Mouse (Mus musculus): ENCODE data around the gene Gls2. TPM values are rescaled to one million over a fixed set of nuclear protein-coding genes. Genes with fewer than 3 reads are reported as not detected.
"Not testable (repeated sequence)": the region's sequence is repeated elsewhere in the genome, so short reads cannot be mapped to it uniquely, and the experiment has no call there.

The Gls2 gene
- polyA plus RNA-seq (2012; fragmentation: generic; extraction: Trizol) = 2.8 TPM
- long read RNA-seq, experiment 1, partial matches to known transcripts = 0 of 1 reads
- long read RNA-seq, experiment 1, other reads (novel, unspliced or antisense) = 1 of 1 reads
- long read RNA-seq, experiment 2, transcript Gls2-201 (18 exons, 2,573 nt) = major isoform, 15 of 23 reads
- long read RNA-seq, experiment 2, partial matches to known transcripts = 0 of 23 reads
- long read RNA-seq, experiment 2, other reads (novel, unspliced or antisense) = 7 of 23 reads

DNA sequence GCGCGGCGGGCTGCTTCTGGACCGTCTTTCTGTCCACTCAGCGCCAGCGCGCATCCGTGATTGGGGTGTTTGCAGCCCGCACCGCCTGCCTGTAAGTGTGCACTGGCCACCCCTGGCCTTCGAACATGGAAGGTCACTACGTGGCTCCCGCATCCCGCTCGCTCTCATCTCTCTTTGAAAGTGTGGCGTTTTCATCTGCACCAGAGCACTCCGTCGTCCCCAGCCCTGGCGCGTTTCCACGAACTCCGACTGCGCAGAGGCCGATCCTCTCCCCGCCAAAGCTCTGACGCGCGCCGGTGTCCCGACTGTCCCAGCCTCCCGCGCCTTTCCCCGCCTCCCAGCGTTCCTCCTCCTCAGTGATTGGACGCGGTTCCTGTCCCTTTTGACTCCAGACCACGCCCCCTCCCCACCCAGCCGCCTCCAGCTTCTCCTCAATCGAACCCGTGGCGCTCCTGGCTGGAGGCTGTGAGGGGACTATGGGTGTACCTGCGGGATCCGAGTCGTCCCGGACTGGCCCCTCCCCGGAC is at the start of gene Gls2:
Gene Gls2 (plus strand): TSS at position 434 of the 527 bp plus-strand sequence.
- TF ChIP-seq FOSL1 (IDR thresholded peaks at IDR 0.05; ENCODE audit: insufficient read depth, low read length, poor library complexity, severe bottlenecking) (no peak), MYOG (IDR thresholded peaks at IDR 0.05; ENCODE audit: control insufficient read depth, extremely low read depth, insufficient read length) (no peak)
- H3K79me3 ChIP-seq (ENCODE audit: low read depth) = no peaks in the 10 kb centered on the region
- no peaks in the 10 kb centered on the region for H3K79me2 ChIP-seq (ENCODE audit: control insufficient read depth, insufficient read depth)
- peak within 1 kb of the TSS; percentile 42 for H3K4me3 ChIP-seq (ENCODE audit: insufficient read depth, poor library complexity, severe bottlenecking)
- peak within 1 kb of the TSS; percentile 85 for H3ac ChIP-seq (ENCODE audit: control insufficient read depth, insufficient read length, low read depth)
- no peaks in the 10 kb centered on the region for H3K36me3 ChIP-seq (ENCODE audit: control insufficient read depth, insufficient read depth)
- no peaks in the 10 kb centered on the region for H3K27me3 ChIP-seq (ENCODE audit: control insufficient read depth, insufficient read depth, insufficient read length)

DNA sequence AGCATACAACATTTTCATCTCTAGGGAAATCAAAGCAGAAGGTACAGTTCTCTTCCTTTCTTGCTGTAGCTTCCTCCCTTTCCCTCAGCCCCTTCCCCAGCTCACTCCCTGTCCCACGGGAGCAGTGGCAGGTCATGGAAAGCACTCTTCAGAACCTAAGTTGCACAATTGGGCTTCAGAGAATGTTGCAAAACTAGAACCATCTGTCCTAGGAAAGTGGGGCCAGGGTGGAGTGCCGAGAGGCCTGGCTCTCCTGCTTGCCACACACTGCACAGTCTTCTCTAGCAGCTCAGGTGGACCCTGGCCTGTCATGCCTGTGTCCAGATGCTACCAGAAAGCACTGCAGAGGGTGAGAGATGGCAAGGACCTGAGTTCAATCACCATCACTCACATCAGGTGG is 49.3 kb upstream of the Gls2 start:
- H3K4me3 ChIP-seq (ENCODE audit: insufficient read depth, poor library complexity, severe bottlenecking) = no peak overlapping the region
- TF ChIP-seq MYOD1 (IDR thresholded peaks at IDR 0.05; ENCODE audit: control insufficient read depth, insufficient read length, low read depth) = no peak
- no peak for TF ChIP-seq FOSL1 (IDR thresholded peaks at IDR 0.05; ENCODE audit: insufficient read depth, low read length, poor library complexity, severe bottlenecking)
- no peak for TF ChIP-seq USF1 (IDR thresholded peaks at IDR 0.05; ENCODE audit: low read depth)
- TF ChIP-seq MAX (IDR thresholded peaks at IDR 0.05) = no peak
- no peak for TF ChIP-seq MYOG (IDR thresholded peaks at IDR 0.05; ENCODE audit: control insufficient read depth, extremely low read depth, insufficient read length)
- no peak for TF ChIP-seq CTCF (IDR thresholded peaks at IDR 0.05; ENCODE audit: control insufficient read depth, insufficient read depth, insufficient read length)
- no peak for TF ChIP-seq CEBPB (IDR thresholded peaks at IDR 0.05; ENCODE audit: low read depth)
- H3K79me3 ChIP-seq (ENCODE audit: low read depth) = peaks cover 2% of the 10 kb centered on the region
- peaks cover 49% of the 10 kb centered on the region for H3K36me3 ChIP-seq (ENCODE audit: control insufficient read depth, insufficient read depth)
- no peaks in the 10 kb centered on the region for H3K79me2 ChIP-seq (ENCODE audit: control insufficient read depth, insufficient read depth)
- no peak overlapping the region for H3ac ChIP-seq (ENCODE audit: control insufficient read depth, insufficient read length, low read depth)
- no peaks in the 10 kb centered on the region for H3K27me3 ChIP-seq (ENCODE audit: control insufficient read depth, insufficient read depth, insufficient read length)

DNA sequence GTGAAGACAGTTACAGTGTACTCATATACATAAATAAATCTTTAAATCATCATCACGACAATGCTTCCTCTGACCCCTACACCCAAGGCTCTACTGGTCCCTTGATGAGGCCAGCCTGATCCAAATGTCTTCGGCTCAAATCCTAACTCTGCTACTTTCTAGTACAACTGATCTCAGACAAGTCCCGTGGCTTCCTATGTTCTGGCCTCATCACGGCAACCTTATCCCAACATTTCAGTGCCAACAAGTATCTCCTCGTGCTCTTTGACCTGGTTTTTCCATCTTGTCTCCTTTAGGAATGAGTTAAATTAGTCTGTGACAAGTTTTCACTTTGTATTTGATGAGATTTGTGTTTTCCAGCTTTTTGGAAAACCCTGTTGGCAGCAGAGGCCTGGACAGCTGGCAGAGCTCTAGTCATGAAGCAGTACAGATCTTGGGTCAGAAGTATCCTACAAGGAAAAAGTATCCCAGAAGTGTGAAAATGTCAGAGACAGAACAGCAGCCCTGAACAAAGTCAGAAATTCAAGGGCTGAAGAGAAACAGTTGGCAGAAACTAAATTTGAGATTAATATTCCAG is 45.4 kb upstream of the Gls2 start:
- Histone ChIP-seq H3K79me3 (ENCODE audit: low read depth) (peaks cover 6% of the 10 kb centered on the region), H3K27me3 (ENCODE audit: control insufficient read depth, insufficient read depth, insufficient read length) (no peaks in the 10 kb centered on the region), H3K36me3 (ENCODE audit: control insufficient read depth, insufficient read depth) (peaks cover 37% of the 10 kb centered on the region), H3ac (ENCODE audit: control insufficient read depth, insufficient read length, low read depth) (no peak overlapping the region), H3K4me3 (ENCODE audit: insufficient read depth, poor library complexity, severe bottlenecking) (no peak overlapping the region), H3K79me2 (ENCODE audit: control insufficient read depth, insufficient read depth) (peaks cover 21% of the 10 kb centered on the region)
- no peak for TF ChIP-seq CEBPB (IDR thresholded peaks at IDR 0.05; ENCODE audit: low read depth)
- TF ChIP-seq MYOG (IDR thresholded peaks at IDR 0.05; ENCODE audit: control insufficient read depth, extremely low read depth, insufficient read length) = no peak
- no peak for TF ChIP-seq MAX (IDR thresholded peaks at IDR 0.05)

DNA sequence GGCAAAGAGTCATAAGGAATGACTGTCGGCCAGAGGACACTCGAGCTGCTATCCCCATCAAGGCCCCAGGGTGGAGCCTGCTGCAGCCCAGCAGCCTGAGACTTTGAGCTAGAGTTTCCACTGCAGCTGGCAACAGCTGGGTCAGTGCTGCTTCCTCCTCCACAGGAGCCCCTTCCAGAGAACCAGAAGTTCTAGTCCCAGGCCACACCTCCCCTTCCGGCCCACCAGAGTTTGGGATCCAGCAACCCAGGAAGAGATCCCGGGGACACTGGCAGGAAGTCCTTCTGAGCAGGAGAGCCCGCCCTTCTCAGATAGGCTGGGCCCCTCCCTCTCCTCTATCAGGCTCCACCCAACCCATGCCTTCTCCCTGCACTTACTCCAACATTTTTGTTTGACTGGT is 44.7 kb upstream of the Gls2 start:
- Histone ChIP-seq H3K79me3 (ENCODE audit: low read depth) (peaks cover 12% of the 10 kb centered on the region), H3K4me3 (ENCODE audit: insufficient read depth, poor library complexity, severe bottlenecking) (no peak overlapping the region), H3K27me3 (ENCODE audit: control insufficient read depth, insufficient read depth, insufficient read length) (no peaks in the 10 kb centered on the region), H3ac (ENCODE audit: control insufficient read depth, insufficient read length, low read depth) (no peak overlapping the region), H3K36me3 (ENCODE audit: control insufficient read depth, insufficient read depth) (peaks cover 37% of the 10 kb centered on the region), H3K79me2 (ENCODE audit: control insufficient read depth, insufficient read depth) (peaks cover 29% of the 10 kb centered on the region)
- no peak for TF ChIP-seq CTCF (IDR thresholded peaks at IDR 0.05; ENCODE audit: control insufficient read depth, insufficient read depth, insufficient read length)
- no peak for TF ChIP-seq CEBPB (IDR thresholded peaks at IDR 0.05; ENCODE audit: low read depth)
- TF ChIP-seq USF1 (IDR thresholded peaks at IDR 0.05; ENCODE audit: low read depth) = no peak
- TF ChIP-seq MYOG (IDR thresholded peaks at IDR 0.05; ENCODE audit: control insufficient read depth, extremely low read depth, insufficient read length) = no peak
- TF ChIP-seq FOSL1 (IDR thresholded peaks at IDR 0.05; ENCODE audit: insufficient read depth, low read length, poor library complexity, severe bottlenecking) = no peak
- no peak for TF ChIP-seq MAX (IDR thresholded peaks at IDR 0.05)
- no peak for TF ChIP-seq MYOD1 (IDR thresholded peaks at IDR 0.05; ENCODE audit: control insufficient read depth, insufficient read length, low read depth)

DNA sequence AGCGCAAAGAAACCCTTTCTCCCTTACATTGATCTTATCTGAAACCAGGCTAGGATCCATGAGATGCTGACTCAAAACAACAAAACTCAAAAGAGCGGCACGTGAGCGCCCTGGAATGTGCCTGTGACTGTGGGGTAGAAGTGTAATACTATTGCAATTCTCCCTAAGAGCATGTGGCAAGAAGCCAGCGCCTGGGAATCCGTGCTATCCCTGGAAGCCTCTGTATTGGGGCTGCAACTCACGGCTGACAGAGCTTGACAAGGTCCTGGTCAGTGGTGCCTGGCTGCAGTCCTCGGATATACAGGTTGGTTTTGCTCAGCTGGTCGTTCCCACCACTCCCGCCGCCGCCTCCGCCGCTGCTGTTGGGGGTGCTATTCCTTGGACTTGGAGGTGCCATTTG is 43.3 kb upstream of the Gls2 start:
- no peaks in the 10 kb centered on the region for H3K27me3 ChIP-seq (ENCODE audit: control insufficient read depth, insufficient read depth, insufficient read length)
- H3K36me3 ChIP-seq (ENCODE audit: control insufficient read depth, insufficient read depth) = peaks cover 33% of the 10 kb centered on the region
- TF ChIP-seq CTCF (IDR thresholded peaks at IDR 0.05; ENCODE audit: control insufficient read depth, insufficient read depth, insufficient read length) (no peak), FOSL1 (IDR thresholded peaks at IDR 0.05; ENCODE audit: insufficient read depth, low read length, poor library complexity, severe bottlenecking) (no peak), USF1 (IDR thresholded peaks at IDR 0.05; ENCODE audit: low read depth) (no peak), MYOD1 (IDR thresholded peaks at IDR 0.05; ENCODE audit: control insufficient read depth, insufficient read length, low read depth) (no peak), CEBPB (IDR thresholded peaks at IDR 0.05; ENCODE audit: low read depth) (no peak)

DNA sequence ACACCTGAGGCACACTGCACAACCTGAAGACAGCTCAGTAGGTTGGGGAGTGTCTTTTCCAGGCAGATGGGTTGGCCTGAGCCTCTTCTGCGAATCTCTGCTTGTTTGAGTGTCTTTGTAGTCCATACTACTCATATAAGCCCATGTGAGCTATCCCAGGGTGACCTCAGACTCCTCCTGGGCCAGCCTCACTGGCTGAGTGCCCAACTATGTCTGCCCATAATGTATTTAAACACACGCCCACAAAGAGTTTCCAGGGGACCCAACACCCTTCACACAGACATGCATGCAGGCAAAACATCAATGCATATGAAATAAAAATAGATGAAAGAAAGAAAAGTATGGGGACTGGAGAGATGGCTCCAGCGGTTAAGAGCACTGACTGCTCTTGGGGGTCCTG is 40.3 kb upstream of the Gls2 start:
- peaks cover 22% of the 10 kb centered on the region for H3K79me3 ChIP-seq (ENCODE audit: low read depth)
- H3K79me2 ChIP-seq (ENCODE audit: control insufficient read depth, insufficient read depth) = peaks cover 61% of the 10 kb centered on the region
- TF ChIP-seq MAX (IDR thresholded peaks at IDR 0.05) (no peak), MYOD1 (IDR thresholded peaks at IDR 0.05; ENCODE audit: control insufficient read depth, insufficient read length, low read depth) (no peak), FOSL1 (IDR thresholded peaks at IDR 0.05; ENCODE audit: insufficient read depth, low read length, poor library complexity, severe bottlenecking) (no peak), CEBPB (IDR thresholded peaks at IDR 0.05; ENCODE audit: low read depth) (no peak), CTCF (IDR thresholded peaks at IDR 0.05; ENCODE audit: control insufficient read depth, insufficient read depth, insufficient read length) (no peak), USF1 (IDR thresholded peaks at IDR 0.05; ENCODE audit: low read depth) (no peak), MYOG (IDR thresholded peaks at IDR 0.05; ENCODE audit: control insufficient read depth, extremely low read depth, insufficient read length) (no peak)
- no peak overlapping the region for H3ac ChIP-seq (ENCODE audit: control insufficient read depth, insufficient read length, low read depth)
- H3K36me3 ChIP-seq (ENCODE audit: control insufficient read depth, insufficient read depth) = peaks cover 25% of the 10 kb centered on the region
- no peak overlapping the region for H3K4me3 ChIP-seq (ENCODE audit: insufficient read depth, poor library complexity, severe bottlenecking)
- no peaks in the 10 kb centered on the region for H3K27me3 ChIP-seq (ENCODE audit: control insufficient read depth, insufficient read depth, insufficient read length)

More for the DNA sequence above, 43.3 kb upstream of the Gls2 start:
- Histone ChIP-seq H3ac (ENCODE audit: control insufficient read depth, insufficient read length, low read depth) (no peak overlapping the region), H3K4me3 (ENCODE audit: insufficient read depth, poor library complexity, severe bottlenecking) (no peak overlapping the region), H3K79me2 (ENCODE audit: control insufficient read depth, insufficient read depth) (peaks cover 39% of the 10 kb centered on the region), H3K79me3 (ENCODE audit: low read depth) (peaks cover 16% of the 10 kb centered on the region)

DNA sequence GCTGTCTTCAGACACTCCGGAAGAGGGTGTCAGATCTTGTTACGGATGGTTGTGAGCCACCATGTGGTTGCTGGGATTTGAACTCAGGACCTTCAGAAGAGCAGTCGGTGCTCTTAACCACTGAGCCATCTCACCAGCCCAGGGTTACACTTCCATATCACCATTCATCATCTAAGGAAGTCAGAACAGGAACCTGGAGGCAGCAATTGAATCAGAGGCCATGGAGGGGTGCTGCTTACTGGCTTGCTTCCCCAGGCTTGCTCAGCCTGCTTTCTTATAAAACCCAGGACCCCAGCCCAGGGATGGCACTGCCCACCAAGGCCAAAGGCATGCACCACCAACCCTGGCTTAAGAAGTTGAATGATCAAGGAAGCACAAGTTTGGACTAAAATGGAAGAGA is 28.5 kb upstream of the Gls2 start:
- not testable (repeated sequence) for H3ac ChIP-seq (ENCODE audit: control insufficient read depth, insufficient read length, low read depth); H3K36me3 ChIP-seq (ENCODE audit: control insufficient read depth, insufficient read depth); H3K27me3 ChIP-seq (ENCODE audit: control insufficient read depth, insufficient read depth, insufficient read length); H3K4me3 ChIP-seq (ENCODE audit: insufficient read depth, poor library complexity, severe bottlenecking)
- peaks cover 59% of the 10 kb centered on the region for H3K79me3 ChIP-seq (ENCODE audit: low read depth)
- peaks cover 92% of the 10 kb centered on the region for H3K79me2 ChIP-seq (ENCODE audit: control insufficient read depth, insufficient read depth)

Data from C2C12 (cell line).